Mouse (Mus musculus): Measurements from ENCODE around the gene Pxylp1.

Pxylp1 gene

GRCm38 (mm10) chr9:96823005-96823404 lies 69.5 kb downstream of the Pxylp1 start:
- no peak for DNase-seq (ENCODE audit: low spot score)

GRCm38 (mm10) chr9:96818822-96819481 lies 73.5 kb downstream of the Pxylp1 start:
- no peak for DNase-seq (ENCODE audit: low spot score)

- peak; percentile 75 for DNase-seq (ENCODE audit: low spot score)
Measured at GRCm38 (mm10) chr9:96818128-96818821, 74.2 kb downstream of the Pxylp1 start.

- no peak for DNase-seq (ENCODE audit: low spot score)
Measured at GRCm38 (mm10) chr9:96811996-96812395, 80.5 kb downstream of the Pxylp1 start.

GRCm38 (mm10) chr9:96800131-96800825 lies 92.2 kb downstream of the Pxylp1 start:
- DNase-seq (ENCODE audit: low spot score): peak; percentile 36

GRCm38 (mm10) chr9:96797311-96797710 lies 95.2 kb downstream of the Pxylp1 start:
- no peak for DNase-seq (ENCODE audit: low spot score)

- DNase-seq (ENCODE audit: low spot score): no peak
Measured at GRCm38 (mm10) chr9:96795399-96795928, 97.0 kb downstream of the Pxylp1 start.

- no peak for DNase-seq (ENCODE audit: low spot score)
Measured at GRCm38 (mm10) chr9:96794601-96795000, 97.9 kb downstream of the Pxylp1 start.

GRCm38 (mm10) chr9:96792543-96792942 lies 99.9 kb downstream of the Pxylp1 start:
- DNase-seq (ENCODE audit: low spot score): no peak

GRCm38 (mm10) chr9:96790389-96791007 lies 102.0 kb downstream of the Pxylp1 start:
- no peak for DNase-seq (ENCODE audit: low spot score)

- peak; percentile 41 for DNase-seq (ENCODE audit: low spot score)
Measured at GRCm38 (mm10) chr9:96789906-96790305, 102.6 kb downstream of the Pxylp1 start.

- no peak for DNase-seq (ENCODE audit: low spot score)
Measured at GRCm38 (mm10) chr9:96787797-96788196, 104.7 kb downstream of the Pxylp1 start.

GRCm38 (mm10) chr9:96785871-96786342 lies 106.6 kb downstream of the Pxylp1 start:
- no peak for DNase-seq (ENCODE audit: low spot score)

- no peak for DNase-seq (ENCODE audit: low spot score)
Measured at GRCm38 (mm10) chr9:96785187-96785586, 107.3 kb downstream of the Pxylp1 start.

GRCm38 (mm10) chr9:96783667-96784066 lies 108.8 kb downstream of the Pxylp1 start:
- DNase-seq (ENCODE audit: low spot score): no peak

GRCm38 (mm10) chr9:96783258-96783657 lies 109.2 kb downstream of the Pxylp1 start:
- DNase-seq (ENCODE audit: low spot score): peak; percentile 7

- peak; percentile 12 for DNase-seq (ENCODE audit: low spot score)
Measured at GRCm38 (mm10) chr9:96782062-96782461, 110.4 kb downstream of the Pxylp1 start.

Data from adipocyte (in vitro differentiated cells).